Mouse (Mus musculus): Measurements from ENCODE around the gene Drc7. TPM values are rescaled to one million over a fixed set of nuclear protein-coding genes. Genes with fewer than 3 reads are reported as not detected.

The Drc7 gene
- total RNA-seq (2021) (not detected), polyA plus RNA-seq (2012; rRNA removed) (0.41 TPM in 1 of 2 replicates, not detected in the other)
- long read RNA-seq = 0 reads

- DNase-seq = no peak
- intact Hi-C loops (cut with DNase I) = no loop called here
- TF ChIP-seq CTCF (IDR thresholded peaks at IDR 0.05) = no peak
- TF ChIP-seq POLR2A (IDR thresholded peaks at IDR 0.05; ENCODE audit: insufficient read depth, low read depth, low read length) = no peak
- TF ChIP-seq EP300 (IDR thresholded peaks at IDR 0.05; ENCODE audit: insufficient read depth, low read depth, low read length) = no peak
- H3K27ac ChIP-seq = no peak within 1 kb of the TSS
- no peaks in the 10 kb centered on the region for H3K36me3 ChIP-seq (ENCODE audit: control insufficient read depth, insufficient read depth, low read length)
- H3K27me3 ChIP-seq (ENCODE audit: control insufficient read depth, insufficient read depth, low read length) = no peaks in the 10 kb centered on the region; the same call in 1 of the 2 replicates
- H3K9ac ChIP-seq (ENCODE audit: low read depth, low read length) = no peak within 1 kb of the TSS
- 28% methylated on average over 2 of the region's 2 CpGs for WGBS
- no peaks in the 10 kb centered on the region for H3K79me2 ChIP-seq (replicated peaks; ENCODE audit: control insufficient read depth, insufficient read depth, low read length)
- H3K4me1 ChIP-seq (ENCODE audit: control insufficient read depth, insufficient read depth, low read length) = peaks cover 1% of the 10 kb centered on the region
- H3K4me3 ChIP-seq = no peak within 1 kb of the TSS
Measured at GRCm38 (mm10) chr8:95054927-95055510, at the start of gene Drc7. Drc7 (plus strand) TSS chr8:95055103.

- H3K27me3 ChIP-seq (ENCODE audit: control insufficient read depth, insufficient read depth, low read length) = no peaks in the 10 kb centered on the region
- no peak overlapping the region for H3K4me3 ChIP-seq
- H3K79me2 ChIP-seq (replicated peaks; ENCODE audit: control insufficient read depth, insufficient read depth, low read length) = no peaks in the 10 kb centered on the region
- no peak overlapping the region for H3K27ac ChIP-seq
- DNase-seq = no peak
- no peaks in the 10 kb centered on the region for H3K4me1 ChIP-seq (ENCODE audit: control insufficient read depth, insufficient read depth, low read length)
- 64% methylated on average over 15 of the region's 15 CpGs for WGBS
- no peaks in the 10 kb centered on the region for H3K36me3 ChIP-seq (ENCODE audit: control insufficient read depth, insufficient read depth, low read length)
- TF ChIP-seq EP300 (IDR thresholded peaks at IDR 0.05; ENCODE audit: insufficient read depth, low read depth, low read length) = no peak
- no peak for TF ChIP-seq POLR2A (IDR thresholded peaks at IDR 0.05; ENCODE audit: insufficient read depth, low read depth, low read length)
- no peak for TF ChIP-seq CTCF (IDR thresholded peaks at IDR 0.05)
- intact Hi-C loops (cut with DNase I) = no loop called here
- H3K9ac ChIP-seq (ENCODE audit: low read depth, low read length) = no peak overlapping the region
Measured at GRCm38 (mm10) chr8:95012442-95012919, 42.4 kb upstream of the Drc7 start.

- Histone ChIP-seq H3K4me3 (no peak overlapping the region), H3K9ac (ENCODE audit: low read depth, low read length) (no peak overlapping the region), H3K27ac (no peak overlapping the region), H3K4me1 (ENCODE audit: control insufficient read depth, insufficient read depth, low read length) (no peaks in the 10 kb centered on the region; the same call in 1 of the 2 replicates), H3K36me3 (ENCODE audit: control insufficient read depth, insufficient read depth, low read length) (no peaks in the 10 kb centered on the region), H3K27me3 (ENCODE audit: control insufficient read depth, insufficient read depth, low read length) (no peaks in the 10 kb centered on the region), H3K79me2 (replicated peaks; ENCODE audit: control insufficient read depth, insufficient read depth, low read length) (no peaks in the 10 kb centered on the region)
- no peak for TF ChIP-seq CTCF (IDR thresholded peaks at IDR 0.05)
- TF ChIP-seq EP300 (IDR thresholded peaks at IDR 0.05; ENCODE audit: insufficient read depth, low read depth, low read length) = no peak
- no peak for DNase-seq
- WGBS = 45% methylated on average over 4 of the region's 4 CpGs
- intact Hi-C loops (cut with DNase I) = no loop called here
Measured at GRCm38 (mm10) chr8:95015866-95016265, 39.0 kb upstream of the Drc7 start.

GRCm38 (mm10) chr8:95016684-95017083, 38.2 kb upstream of the Drc7 start:
- intact Hi-C loops (cut with DNase I) = no loop called here
- Histone ChIP-seq H3K4me3 (no peak overlapping the region), H3K79me2 (replicated peaks; ENCODE audit: control insufficient read depth, insufficient read depth, low read length) (no peaks in the 10 kb centered on the region), H3K9ac (ENCODE audit: low read depth, low read length) (no peak overlapping the region), H3K4me1 (ENCODE audit: control insufficient read depth, insufficient read depth, low read length) (no peaks in the 10 kb centered on the region; the same call in 1 of the 2 replicates), H3K27ac (no peak overlapping the region), H3K27me3 (ENCODE audit: control insufficient read depth, insufficient read depth, low read length) (no peaks in the 10 kb centered on the region), H3K36me3 (ENCODE audit: control insufficient read depth, insufficient read depth, low read length) (no peaks in the 10 kb centered on the region)
- no peak for DNase-seq
- TF ChIP-seq CTCF (IDR thresholded peaks at IDR 0.05) (no peak), POLR2A (IDR thresholded peaks at IDR 0.05; ENCODE audit: insufficient read depth, low read depth, low read length) (no peak), EP300 (IDR thresholded peaks at IDR 0.05; ENCODE audit: insufficient read depth, low read depth, low read length) (no peak)
- 62% methylated on average over 4 of the region's 4 CpGs for WGBS

- H3K36me3 ChIP-seq (ENCODE audit: control insufficient read depth, insufficient read depth, low read length) = no peaks in the 10 kb centered on the region
- H3K4me1 ChIP-seq (ENCODE audit: control insufficient read depth, insufficient read depth, low read length) = no peaks in the 10 kb centered on the region; the same call in 1 of the 2 replicates
- 54% methylated on average over 11 of the region's 11 CpGs for WGBS
- no peak for DNase-seq
- H3K27ac ChIP-seq = no peak within 1 kb of the TSS
- H3K79me2 ChIP-seq (replicated peaks; ENCODE audit: control insufficient read depth, insufficient read depth, low read length) = no peaks in the 10 kb centered on the region
- no peak within 1 kb of the TSS for H3K4me3 ChIP-seq
- H3K27me3 ChIP-seq (ENCODE audit: control insufficient read depth, insufficient read depth, low read length) = no peaks in the 10 kb centered on the region
- intact Hi-C loops (cut with DNase I) = no loop called here
- no peak within 1 kb of the TSS for H3K9ac ChIP-seq (ENCODE audit: low read depth, low read length)
- TF ChIP-seq CTCF (IDR thresholded peaks at IDR 0.05) (no peak), EP300 (IDR thresholded peaks at IDR 0.05; ENCODE audit: insufficient read depth, low read depth, low read length) (no peak), POLR2A (IDR thresholded peaks at IDR 0.05; ENCODE audit: insufficient read depth, low read depth, low read length) (no peak)
Measured at GRCm38 (mm10) chr8:95017451-95017850, 37.5 kb upstream of the Drc7 start, which contains the start of gene Adgrg3. Adgrg3 (plus strand) TSS chr8:95017692.

GRCm38 (mm10) chr8:95017969-95018635, 36.8 kb upstream of the Drc7 start:
- no peak overlapping the region for H3K4me3 ChIP-seq
- H3K9ac ChIP-seq (ENCODE audit: low read depth, low read length) = no peak overlapping the region
- no peaks in the 10 kb centered on the region for H3K36me3 ChIP-seq (ENCODE audit: control insufficient read depth, insufficient read depth, low read length)
- H3K79me2 ChIP-seq (replicated peaks; ENCODE audit: control insufficient read depth, insufficient read depth, low read length) = no peaks in the 10 kb centered on the region
- intact Hi-C loops (cut with DNase I) = no loop called here
- H3K27ac ChIP-seq = no peak overlapping the region
- WGBS = 59% methylated on average over 9 of the region's 9 CpGs
- DNase-seq = no peak
- H3K27me3 ChIP-seq (ENCODE audit: control insufficient read depth, insufficient read depth, low read length) = no peaks in the 10 kb centered on the region
- no peaks in the 10 kb centered on the region; the same call in 1 of the 2 replicates for H3K4me1 ChIP-seq (ENCODE audit: control insufficient read depth, insufficient read depth, low read length)
- no peak for TF ChIP-seq CTCF (IDR thresholded peaks at IDR 0.05)
- TF ChIP-seq POLR2A (IDR thresholded peaks at IDR 0.05; ENCODE audit: insufficient read depth, low read depth, low read length) = no peak
- TF ChIP-seq EP300 (IDR thresholded peaks at IDR 0.05; ENCODE audit: insufficient read depth, low read depth, low read length) = no peak

Data from heart, adult 2 months (tissue).